Mouse (Mus musculus) left cerebral cortex, adult 18-20 months (tissue): ENCODE results near the gene Plac9a. TPM values are rescaled to one million over a fixed set of nuclear protein-coding genes. Genes with fewer than 3 reads are reported as not detected.

ENCODE experiments used
- DNase-seq, 2 experiments: peaks; one replicate each; pipeline ENCODE4 v3.0.0; 2021 to 2022; ENCODE audit warnings: low spot score in 2 of 2, mixed read lengths in 1 of 2
- total RNA-seq, 2 experiments: library from RNA; stranded (reverse); gene quantifications; 2 replicates each; pipeline ENCODE4 v1.2.3; 2021

Gene Plac9a
- total RNA-seq, 2 experiments from 2014 or later, result not detected

DNA sequence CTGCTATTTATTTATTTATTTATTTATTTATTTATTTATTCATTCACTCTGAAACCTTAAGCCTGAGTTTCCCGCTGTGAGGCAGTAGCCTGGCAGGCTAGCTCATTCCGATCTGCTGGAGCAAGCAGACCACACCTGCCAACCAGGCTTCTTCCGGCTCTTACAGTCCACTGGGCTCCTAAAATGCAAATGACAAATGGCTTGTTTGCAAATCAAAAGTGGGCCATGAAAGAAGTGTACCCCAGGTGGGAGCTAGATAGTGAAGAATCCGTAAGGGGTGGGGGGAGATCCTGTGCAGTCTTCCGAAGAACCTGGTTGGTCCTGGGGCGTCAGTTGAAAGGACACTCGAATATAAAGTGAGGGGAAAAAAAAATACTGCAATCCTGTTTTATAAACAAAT lies 61.9 kb downstream of the Plac9a start:
- no peak for DNase-seq

DNA sequence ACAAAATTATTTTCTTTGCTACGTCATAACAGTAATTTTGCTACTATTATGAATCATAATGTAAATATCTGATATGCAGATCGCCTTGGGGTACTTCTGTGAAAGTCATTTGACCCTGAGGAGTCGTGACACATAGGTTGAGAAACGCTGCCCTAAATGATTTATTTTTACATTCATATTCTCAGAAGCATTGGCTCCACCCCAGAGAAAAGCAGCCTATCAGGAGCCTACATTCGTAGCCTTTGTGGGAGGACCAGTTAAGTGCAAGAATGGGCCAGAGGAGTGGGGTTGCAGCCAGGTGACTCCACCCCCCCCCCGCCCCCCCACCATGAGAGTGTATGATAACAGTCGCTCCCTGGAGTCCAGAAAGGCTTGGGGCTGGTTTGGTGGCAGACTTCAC lies 63.1 kb downstream of the Plac9a start:
- no peak for DNase-seq

DNA sequence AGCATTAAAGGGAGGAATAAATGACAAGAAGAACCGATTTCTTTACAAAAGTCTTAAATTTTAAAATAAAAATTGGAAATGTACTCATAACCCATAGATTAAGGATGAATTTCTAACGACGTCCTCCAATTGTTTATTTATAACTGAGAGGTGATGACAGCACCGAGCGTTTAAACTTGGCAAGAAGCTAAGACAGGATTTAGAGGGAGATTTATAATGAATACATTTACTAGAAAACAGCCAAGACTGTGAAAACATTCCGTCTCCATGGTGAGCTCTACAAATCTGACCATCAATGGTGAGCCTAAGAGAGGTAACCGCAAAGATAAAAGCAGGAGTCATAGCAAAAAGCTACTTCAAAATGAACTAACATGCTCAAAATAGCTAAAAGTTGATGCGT lies 64.5 kb downstream of the Plac9a start:
- DNase-seq, result no peak

Other genes starting within 250 kb of the Plac9a start
- gene Ppif, start 208.9 kb downstream of the Plac9a start, total RNA-seq, result 10 to 100 TPM; 25.4 to 25.6 TPM
- gene Zcchc24, start 134.1 kb downstream of the Plac9a start, total RNA-seq, result 10 to 100 TPM; 47.4 to 47.7 TPM
- gene Anxa11, start 60.9 kb downstream of the Plac9a start, total RNA-seq, result 10 to 100 TPM; 45.7 to 45.8 TPM
- gene Tmem254a, start 24.6 kb upstream of the Plac9a start, total RNA-seq, result 10 to 100 TPM in 1 of 2 experiments, 1 to 10 TPM in 1; 7.7 to 10.5 TPM
- gene Cphx1, start 35.2 kb upstream of the Plac9a start, total RNA-seq, result not detected
- under 1 TPM; 0.28 to 0.61 TPM for gene Duxbl1, start 75.5 kb upstream of the Plac9a start, total RNA-seq
- gene Gm9780, start 139.6 kb upstream of the Plac9a start, total RNA-seq, result 1 to 10 TPM; 3.4 to 8.0 TPM
- 10 to 100 TPM; 12.1 to 14.3 TPM for gene Tmem254c, start 164.3 kb upstream of the Plac9a start, total RNA-seq
- gene Cphx2, start 178.4 kb upstream of the Plac9a start, total RNA-seq, result not detected
- not detected for gene Cphx3, start 179.2 kb upstream of the Plac9a start, total RNA-seq
- under 1 TPM in 1 of 2 experiments, not detected in 1; 0.26 TPM for gene Duxbl2, start 215.2 kb upstream of the Plac9a start, total RNA-seq